Mouse (Mus musculus) heart, embryonic 11.5 days (tissue): Measurements from ENCODE around the gene Cacna1a. TPM values are rescaled to one million over a fixed set of nuclear protein-coding genes. Genes with fewer than 3 reads are reported as not detected.

ENCODE experiments used
- ATAC-seq: fragments of 200-750 bp; cut with Nextera tagmentation; replicated peaks from 2 replicates; pipeline ENCODE4 v1.8.0; 2017; ENCODE audit warnings: moderate library complexity; ENCODE audit not compliant: insufficient number of reproducible peaks, low FRiP score, low TSS enrichment
- H3K27ac ChIP-seq: fragments of 300-500 bp; sonication (generic); 2 replicates; pipeline ENCODE4 v1.5.1; 2014; ENCODE audit warnings: mild to moderate bottlenecking, low read depth, low read length
- H3K27me3 ChIP-seq: fragments of 300-500 bp; sonication (generic); 2 replicates; pipeline ENCODE4 v1.6.1; 2014; ENCODE audit warnings: mild to moderate bottlenecking, low read length, mixed read lengths; ENCODE audit not compliant: control insufficient read depth, insufficient read depth
- H3K36me3 ChIP-seq: fragments of 300-500 bp; sonication (generic); 2 replicates; pipeline ENCODE4 v1.6.1; 2014; ENCODE audit warnings: mild to moderate bottlenecking, low read length, moderate library complexity, mixed read lengths; ENCODE audit not compliant: control insufficient read depth, insufficient read depth
- H3K4me1 ChIP-seq: fragments of 300-500 bp; sonication (generic); 2 replicates; pipeline ENCODE4 v1.6.1; 2014; ENCODE audit warnings: low read length; ENCODE audit not compliant: control insufficient read depth, insufficient read depth
- H3K4me2 ChIP-seq: fragments of 300-500 bp; sonication (generic); 2 replicates; pipeline ENCODE4 v1.6.1; 2014; ENCODE audit warnings: mild to moderate bottlenecking, moderate library complexity
- H3K4me3 ChIP-seq: fragments of 300-500 bp; sonication (generic); 2 replicates; pipeline ENCODE4 v1.5.1; 2014; ENCODE audit warnings: low read depth, low read length
- H3K9ac ChIP-seq: fragments of 300-500 bp; sonication (generic); 2 replicates; pipeline ENCODE4 v1.6.1; 2014; ENCODE audit warnings: mild to moderate bottlenecking, low read depth, low read length, moderate library complexity
- H3K9me3 ChIP-seq: fragments of 300-500 bp; sonication (generic); replicated peaks from 2 replicates; pipeline ENCODE4 v1.6.1; 2016; ENCODE audit warnings: low read length; ENCODE audit not compliant: control insufficient read depth
- WGBS: fragments of 180-500 bp; shearing (Covaris S2); extraction: QIAGEN DNeasy Blood & Tissue Kit; methylation state at CpG from one replicate; pipeline ENCODE4 v1.1.7; 2014; ENCODE audit not compliant: insufficient replicate concordance; 5-methylcytosine and 5-hydroxymethylcytosine counted together
- polyA plus RNA-seq: library from polyadenylated mRNA; unstranded; fragments of >200 nt; fragmentation: Nextera tagmentation; extraction: Ambion mirVana; gene quantifications from 2 replicates; pipeline ENCODE4 v1.2.1, GENCODE M21; 2014

The Cacna1a gene
- polyA plus RNA-seq, 1 experiment from 2014 or later, result 6.3 TPM

DNA sequence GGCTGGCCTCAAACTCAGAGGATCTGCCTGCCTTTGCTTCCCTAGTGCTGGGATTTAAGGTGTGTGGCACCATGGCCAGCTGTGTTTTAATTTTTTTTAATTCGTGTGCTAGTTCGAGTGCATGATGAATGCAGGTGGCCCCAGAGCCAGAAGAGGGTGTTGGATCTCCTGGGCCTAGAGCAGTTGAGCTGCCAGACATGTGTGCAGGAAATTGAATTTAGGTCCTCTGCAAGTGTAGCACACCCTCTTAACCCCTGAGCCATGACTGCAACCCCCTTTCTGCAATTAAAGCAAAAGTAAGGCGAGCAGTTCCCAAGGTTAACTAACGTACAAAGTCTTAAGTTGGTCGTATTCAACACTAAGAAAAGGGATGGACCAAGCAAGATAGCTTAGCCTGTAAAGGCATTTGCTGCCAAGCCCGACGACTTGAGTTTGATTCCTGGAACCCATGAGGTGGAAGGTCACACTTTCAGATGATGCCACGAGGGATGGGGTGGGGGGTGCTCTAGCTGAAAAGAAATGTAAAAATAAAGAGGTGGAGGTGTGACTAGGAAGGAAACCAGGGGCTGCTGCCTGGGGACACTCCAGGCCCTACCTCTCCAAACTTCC, 249.8 kb downstream of the Cacna1a start:
- Histone ChIP-seq H3K4me2 (peak overlapping the region; percentile 95), H3K9ac (peak overlapping the region; percentile 82), H3K36me3 (no peaks in the 10 kb centered on the region), H3K27ac (0 out of 2 replicates have a peak overlapping the region, but pooled peaks have one; percentile 91), H3K27me3 (no peaks in the 10 kb centered on the region), H3K4me3 (peak overlapping the region; percentile 55), H3K4me1 (peaks cover 30% of the 10 kb centered on the region), H3K9me3 (no peaks in the 10 kb centered on the region)
- ATAC-seq, result no peak
- 45% methylated on average over 8 of the region's 8 CpGs for WGBS

DNA sequence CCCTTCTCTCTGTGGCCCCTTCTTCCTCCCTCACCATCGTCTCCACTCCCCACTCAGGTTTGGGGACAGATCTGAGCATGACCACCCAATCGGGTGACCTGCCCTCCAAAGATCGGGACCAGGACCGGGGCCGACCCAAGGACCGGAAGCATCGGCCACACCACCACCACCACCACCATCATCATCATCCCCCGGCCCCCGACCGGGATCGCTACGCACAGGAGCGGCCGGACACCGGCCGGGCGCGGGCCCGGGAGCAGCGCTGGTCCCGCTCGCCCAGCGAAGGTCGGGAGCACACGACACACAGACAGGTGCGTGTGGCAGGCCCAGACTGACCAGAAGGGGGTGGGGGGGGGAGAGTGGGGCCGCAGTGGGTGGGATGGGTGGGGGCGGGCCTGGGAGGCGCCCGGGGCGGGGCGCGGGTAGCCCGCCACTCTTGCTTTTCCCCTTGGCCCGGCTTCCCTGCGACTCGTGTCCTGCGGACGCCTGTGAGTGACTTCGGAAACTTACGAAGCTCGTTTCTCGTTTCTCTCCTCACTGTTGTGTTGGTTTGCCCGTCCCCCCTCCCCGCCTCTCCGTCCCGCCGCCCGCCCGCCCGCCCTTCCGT, 250.4 kb downstream of the Cacna1a start:
- Histone ChIP-seq H3K9ac (peak overlapping the region; percentile 82), H3K4me1 (peaks cover 30% of the 10 kb centered on the region), H3K9me3 (no peaks in the 10 kb centered on the region), H3K27me3 (no peaks in the 10 kb centered on the region), H3K36me3 (no peaks in the 10 kb centered on the region), H3K4me2 (peak overlapping the region; percentile 95), H3K27ac (peak overlapping the region; percentile 91), H3K4me3 (peak overlapping the region; percentile 55)
- ATAC-seq, result no peak; the same call in none of the 2 replicates
- WGBS, result 2% methylated on average over 26 of the region's 52 CpGs

DNA sequence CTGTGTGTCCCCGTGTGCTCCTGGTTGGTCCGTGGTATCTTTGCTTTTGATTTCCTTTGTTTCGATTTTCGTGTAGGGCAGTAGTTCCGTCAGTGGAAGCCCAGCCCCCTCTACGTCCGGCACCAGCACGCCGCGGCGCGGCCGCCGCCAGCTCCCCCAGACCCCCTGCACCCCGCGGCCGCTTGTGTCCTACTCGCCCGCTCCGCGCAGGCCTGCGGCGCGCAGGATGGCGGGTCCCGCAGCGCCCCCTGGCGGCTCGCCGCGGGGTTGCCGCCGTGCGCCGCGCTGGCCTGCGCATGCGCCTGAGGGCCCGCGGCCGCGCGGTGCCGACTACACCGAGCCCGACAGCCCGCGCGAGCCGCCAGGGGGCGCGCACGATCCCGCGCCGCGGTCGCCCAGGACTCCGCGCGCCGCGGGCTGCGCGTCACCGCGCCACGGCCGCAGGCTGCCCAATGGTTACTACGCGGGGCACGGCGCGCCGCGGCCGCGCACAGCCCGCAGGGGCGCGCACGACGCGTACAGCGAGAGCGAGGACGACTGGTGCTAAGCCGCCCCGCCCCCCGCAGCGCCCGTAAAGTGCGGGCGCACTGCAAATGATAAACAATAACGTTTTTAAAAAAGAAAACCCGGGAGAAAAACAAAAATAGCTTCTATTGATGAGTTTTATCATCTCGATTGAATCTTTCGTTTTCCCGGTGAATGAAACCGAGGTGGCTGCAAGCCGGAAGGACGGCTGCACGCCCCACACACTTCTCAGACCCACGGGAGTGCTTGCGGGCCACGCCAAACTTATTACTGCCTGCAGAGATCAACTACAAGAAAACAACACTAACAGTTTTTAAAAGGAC, 251.1 kb downstream of the Cacna1a start:
- WGBS, result under 1% methylated on average over 94 of the region's 106 CpGs
- Histone ChIP-seq H3K27ac (peak overlapping the region; percentile 91), H3K36me3 (no peaks in the 10 kb centered on the region), H3K4me2 (peak overlapping the region; percentile 95), H3K9me3 (no peaks in the 10 kb centered on the region), H3K4me3 (peak overlapping the region; percentile 55), H3K4me1 (peaks cover 30% of the 10 kb centered on the region), H3K9ac (peak overlapping the region; percentile 82), H3K27me3 (no peaks in the 10 kb centered on the region)
- peak; percentile 88 for ATAC-seq

- Histone ChIP-seq H3K9ac (peak overlapping the region; percentile 69), H3K27ac (0 out of 2 replicates have a peak overlapping the region, but pooled peaks have one; percentile 22), H3K27me3 (no peaks in the 10 kb centered on the region), H3K4me2 (peak overlapping the region; percentile 95), H3K9me3 (no peaks in the 10 kb centered on the region), H3K4me1 (peaks cover 27% of the 10 kb centered on the region), H3K36me3 (no peaks in the 10 kb centered on the region), H3K4me3 (peak overlapping the region; percentile 55)
- WGBS, result 35% methylated on average over 9 of the region's 9 CpGs
- no peak for ATAC-seq
Measured at GRCm38 (mm10) chr8:84640010-84640588, 251.9 kb downstream of the Cacna1a start.

- H3K4me2 ChIP-seq, result peak overlapping the region; percentile 47
- H3K27ac ChIP-seq, result no peak overlapping the region
- H3K36me3 ChIP-seq, result no peaks in the 10 kb centered on the region
- no peaks in the 10 kb centered on the region for H3K9me3 ChIP-seq
- no peaks in the 10 kb centered on the region for H3K27me3 ChIP-seq
- H3K4me1 ChIP-seq, result peaks cover 24% of the 10 kb centered on the region
- WGBS, result 67% methylated on average over 7 of the region's 7 CpGs
- no peak overlapping the region for H3K4me3 ChIP-seq
- no peak overlapping the region for H3K9ac ChIP-seq
- no peak for ATAC-seq
Measured at GRCm38 (mm10) chr8:84640617-84641294, 252.5 kb downstream of the Cacna1a start.

DNA sequence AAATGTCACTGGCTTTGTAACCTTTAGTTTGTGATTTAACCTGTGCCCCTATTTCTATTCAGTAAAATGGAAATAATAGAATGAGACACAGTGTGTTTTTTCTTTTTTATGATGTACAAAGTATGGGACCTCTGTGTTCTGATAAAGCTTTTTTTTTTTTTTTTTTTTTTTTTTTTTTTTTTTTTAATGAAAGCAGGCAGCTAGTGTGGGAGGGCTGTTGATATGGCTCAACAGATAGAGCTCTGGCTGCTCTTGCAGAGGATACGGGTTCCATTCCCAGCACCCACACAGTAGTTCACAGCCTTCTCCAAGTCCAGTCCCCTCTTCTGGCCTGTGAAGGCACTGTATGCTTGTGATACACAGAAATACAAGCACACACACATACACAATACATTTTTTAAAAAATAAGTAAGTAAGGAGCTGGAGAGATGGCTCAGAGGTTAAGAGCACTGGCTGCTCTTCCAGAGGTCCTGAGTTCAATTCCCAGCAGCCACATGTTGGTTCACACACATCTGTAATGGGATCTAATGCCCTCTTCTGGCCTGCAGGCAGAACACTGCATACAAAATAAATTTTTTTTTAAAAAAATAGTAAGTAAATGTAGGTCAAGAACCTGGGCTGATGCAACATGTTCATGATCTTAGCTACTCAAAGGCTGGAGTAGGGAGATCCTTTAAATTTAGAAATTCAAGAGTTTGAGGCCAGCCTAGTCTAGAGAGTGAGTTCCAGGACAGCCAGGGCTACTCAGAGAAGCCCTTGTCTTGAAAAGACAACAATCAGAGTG, 253.5 kb downstream of the Cacna1a start:
- no peak overlapping the region for H3K4me2 ChIP-seq
- ATAC-seq, result no peak
- H3K9ac ChIP-seq, result no peak overlapping the region
- no peaks in the 10 kb centered on the region for H3K36me3 ChIP-seq
- no peaks in the 10 kb centered on the region for H3K9me3 ChIP-seq
- peaks cover 16% of the 10 kb centered on the region for H3K4me1 ChIP-seq
- WGBS, result 57% methylated on average over 1 of the region's 1 CpGs
- no peaks in the 10 kb centered on the region for H3K27me3 ChIP-seq
- no peak overlapping the region for H3K27ac ChIP-seq
- no peak overlapping the region for H3K4me3 ChIP-seq

DNA sequence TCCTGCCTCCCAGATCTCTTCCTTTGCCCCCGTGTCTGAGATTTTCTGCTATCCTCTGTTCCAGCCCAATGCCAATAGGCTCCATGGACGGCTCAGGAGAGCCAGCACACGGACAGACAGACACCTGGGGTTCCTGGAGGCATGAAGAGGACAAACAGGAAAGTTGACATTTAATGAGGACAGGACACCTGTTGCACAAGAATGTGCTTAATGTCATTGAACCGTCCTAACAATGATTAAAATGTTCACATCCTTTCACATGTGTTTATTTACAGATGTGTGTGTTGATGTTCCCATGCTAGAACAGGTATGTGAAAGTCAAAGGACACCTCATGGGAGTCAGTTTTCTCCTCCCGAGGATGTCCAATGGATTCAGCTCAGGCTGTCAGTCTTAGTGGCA, 254.8 kb downstream of the Cacna1a start:
- WGBS, result 70% methylated on average over 5 of the region's 5 CpGs
- no peak overlapping the region for H3K27ac ChIP-seq
- H3K36me3 ChIP-seq, result no peaks in the 10 kb centered on the region
- H3K4me3 ChIP-seq, result no peak overlapping the region
- H3K27me3 ChIP-seq, result no peaks in the 10 kb centered on the region
- no peak overlapping the region for H3K9ac ChIP-seq
- H3K9me3 ChIP-seq, result no peaks in the 10 kb centered on the region
- ATAC-seq, result no peak
- H3K4me2 ChIP-seq, result no peak overlapping the region
- peaks cover 20% of the 10 kb centered on the region for H3K4me1 ChIP-seq
